Mouse (Mus musculus): ENCODE measurements at regions not wholly inside any gene's neighbourhood (a gene's known extent, or its start where the extent isn't known, plus 50 kb on each side); places are given as distances from the start of the nearest gene placed in this dataset.

- TF ChIP-seq CTCF (IDR thresholded peaks at IDR 0.05; ENCODE audit: insufficient read depth, low read depth, low read length) (no peak), POLR2A (IDR thresholded peaks at IDR 0.05; ENCODE audit: insufficient read depth, low read depth, low read length) (no peak)
These were observed 354.3 kb downstream of the Bmp2 start for GRCm38 (mm10) chr2:133906269-133906668.

All from olfactory bulb, adult 2 months (tissue).